Mouse (Mus musculus): ENCODE data around the gene Ush1c. TPM values are rescaled to one million over a fixed set of nuclear protein-coding genes. Genes with fewer than 3 reads are reported as not detected.

The Ush1c gene
- total and polyA plus RNA-seq, 3 experiments: not detected

Other genes with a start within 250 kb of the Ush1c start
- 0.12 TPM in 1 of 2 replicates, not detected in the other for gene Abcc6, start 208.2 kb downstream of the Ush1c start, total RNA-seq (2012; rRNA removed)
- under 1 TPM in 1 of 2 experiments, not detected in 1; 0.04 TPM for gene Abcc6, start 208.2 kb downstream of the Ush1c start, polyA plus RNA-seq (2012; ENCODE audit: insufficient read depth in 1 of 2, insufficient read length in 2 of 2, low read depth in 1 of 2, low replicate concordance in 2 of 2, missing spikeins in 1 of 2)
- 159 and 197 TPM in 2 replicates for gene Nomo1, start 204.8 kb downstream of the Ush1c start, total RNA-seq (2012; rRNA removed)
- gene Nomo1, start 204.8 kb downstream of the Ush1c start, polyA plus RNA-seq (2012; ENCODE audit: insufficient read depth in 1 of 2, insufficient read length in 2 of 2, low read depth in 1 of 2, low replicate concordance in 2 of 2, missing spikeins in 1 of 2): 1,000 to 10,000 TPM in 1 of 2 experiments, 100 to 1,000 TPM in 1; 195 to 1,239 TPM
- gene Kcnj11, start 137.7 kb downstream of the Ush1c start, total RNA-seq (2012; rRNA removed): not detected in 2 replicates
- gene Kcnj11, start 137.7 kb downstream of the Ush1c start, polyA plus RNA-seq (2012; ENCODE audit: insufficient read depth in 1 of 2, insufficient read length in 2 of 2, low read depth in 1 of 2, low replicate concordance in 2 of 2, missing spikeins in 1 of 2): not detected
- gene Abcc8, start 58.5 kb downstream of the Ush1c start, total RNA-seq (2012; rRNA removed): not detected in 2 replicates
- gene Abcc8, start 58.5 kb downstream of the Ush1c start, polyA plus RNA-seq (2012; ENCODE audit: insufficient read depth in 1 of 2, insufficient read length in 2 of 2, low read depth in 1 of 2, low replicate concordance in 2 of 2, missing spikeins in 1 of 2): not detected
- not detected in 2 replicates for gene Otog, start 2.5 kb upstream of the Ush1c start, total RNA-seq (2012; rRNA removed)
- not detected for gene Otog, start 2.5 kb upstream of the Ush1c start, polyA plus RNA-seq (2012; ENCODE audit: insufficient read depth in 1 of 2, insufficient read length in 2 of 2, low read depth in 1 of 2, low replicate concordance in 2 of 2, missing spikeins in 1 of 2)
- not detected in 2 replicates for gene Myod1, start 138.0 kb upstream of the Ush1c start, total RNA-seq (2012; rRNA removed)
- not detected for gene Myod1, start 138.0 kb upstream of the Ush1c start, polyA plus RNA-seq (2012; ENCODE audit: insufficient read depth in 1 of 2, insufficient read length in 2 of 2, low read depth in 1 of 2, low replicate concordance in 2 of 2, missing spikeins in 1 of 2)
- gene Kcnc1, start 158.0 kb upstream of the Ush1c start, total RNA-seq (2012; rRNA removed): not detected in 2 replicates
- not detected for gene Kcnc1, start 158.0 kb upstream of the Ush1c start, polyA plus RNA-seq (2012; ENCODE audit: insufficient read depth in 1 of 2, insufficient read length in 2 of 2, low read depth in 1 of 2, low replicate concordance in 2 of 2, missing spikeins in 1 of 2)